Mouse (Mus musculus) heart, embryonic 10.5 days (tissue): ENCODE data around the gene Akap11. TPM values are rescaled to one million over a fixed set of nuclear protein-coding genes. Genes with fewer than 3 reads are reported as not detected.
"Not testable (repeated sequence)": the region's sequence is repeated elsewhere in the genome, so short reads cannot be mapped to it uniquely, and the experiment has no call there.

ENCODE experiments used
- DNase-seq: peaks from one replicate; pipeline ENCODE4 v3.0.0-alpha.2; 2017; ENCODE audit warnings: low spot score
- H3K27ac ChIP-seq: fragments of 300-500 bp; sonication (generic); 2 replicates; pipeline ENCODE4 v1.5.1; 2016; ENCODE audit warnings: mild to moderate bottlenecking
- H3K27me3 ChIP-seq: fragments of 300-500 bp; sonication (generic); 2 replicates; pipeline ENCODE4 v1.6.1; 2016; ENCODE audit warnings: mild to moderate bottlenecking; ENCODE audit not compliant: poor library complexity, insufficient read depth, severe bottlenecking
- H3K36me3 ChIP-seq: fragments of 300-500 bp; sonication (generic); 2 replicates; pipeline ENCODE4 v1.6.1; 2016; ENCODE audit warnings: mild to moderate bottlenecking, moderate library complexity
- H3K4me1 ChIP-seq: fragments of 300-500 bp; sonication (generic); 2 replicates; pipeline ENCODE4 v1.6.1; 2016; ENCODE audit warnings: mild to moderate bottlenecking
- H3K4me3 ChIP-seq: fragments of 300-500 bp; sonication (generic); 2 replicates; pipeline ENCODE4 v1.5.1; 2016; ENCODE audit warnings: mild to moderate bottlenecking, moderate library complexity
- H3K9me3 ChIP-seq: fragments of 300-500 bp; sonication (generic); 2 replicates; pipeline ENCODE4 v1.6.1; 2016; ENCODE audit warnings: mild to moderate bottlenecking, moderate library complexity
- WGBS: fragments of 180-500 bp; shearing (Covaris S2); methylation state at CpG from one replicate; pipeline ENCODE4 v1.1.7; 2016; 5-methylcytosine and 5-hydroxymethylcytosine counted together
- polyA plus RNA-seq: library from polyadenylated mRNA; unstranded; fragments of >200 nt; fragmentation: Nextera tagmentation; extraction: Ambion mirVana; gene quantifications from 2 replicates; pipeline ENCODE4 v1.2.1, GENCODE M21; 2016

Gene Akap11
- 14.3 and 15.6 TPM in 2 replicates for polyA plus RNA-seq

DNA sequence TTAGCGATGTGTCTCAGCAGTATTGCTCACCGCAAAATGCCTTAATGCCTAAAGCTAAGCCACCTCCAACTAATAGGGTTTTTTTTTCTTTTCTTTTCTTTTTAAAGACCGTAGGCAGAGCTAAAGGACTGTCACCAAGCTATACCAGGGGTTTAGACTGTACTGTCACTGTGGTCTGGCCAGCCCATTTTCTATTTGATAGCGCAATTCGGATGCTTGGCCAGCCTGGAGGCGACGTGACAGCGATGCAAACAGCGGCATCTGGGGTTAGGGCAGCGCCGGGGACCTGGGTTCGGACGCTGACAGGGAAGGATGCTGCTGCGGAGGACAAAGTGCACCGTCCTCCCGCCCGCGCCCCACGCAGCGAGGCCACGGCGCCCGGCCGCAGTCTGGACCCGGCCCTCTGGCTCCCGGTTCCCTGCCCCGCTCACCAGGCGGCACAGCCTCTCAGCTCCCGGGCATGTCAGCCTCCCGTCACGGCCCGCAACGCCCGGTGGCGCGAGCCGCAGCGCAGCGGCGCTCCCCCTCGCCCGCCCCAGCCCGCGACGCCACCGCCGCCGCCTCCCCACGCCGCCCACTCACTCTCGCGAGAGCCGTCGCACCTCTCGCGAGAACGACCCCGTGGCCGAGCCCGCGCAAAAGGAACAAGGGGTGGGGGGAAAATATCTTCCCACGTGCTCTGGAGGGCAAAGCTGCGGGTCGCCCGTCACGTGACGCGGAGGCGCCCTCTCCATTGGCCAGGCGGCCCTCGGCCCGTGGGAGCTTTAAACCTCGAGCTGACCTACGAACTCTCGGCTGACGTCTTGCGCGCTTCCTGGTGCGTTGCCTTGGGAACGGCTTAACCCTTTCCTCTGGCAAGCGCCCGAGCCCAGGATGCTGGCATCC lies at the start of gene Akap11:
Akap11 (minus strand) TSS at position 528 of the 885 bp plus-strand sequence.
- under 1% methylated on average over 82 of the region's 82 CpGs for WGBS

DNA sequence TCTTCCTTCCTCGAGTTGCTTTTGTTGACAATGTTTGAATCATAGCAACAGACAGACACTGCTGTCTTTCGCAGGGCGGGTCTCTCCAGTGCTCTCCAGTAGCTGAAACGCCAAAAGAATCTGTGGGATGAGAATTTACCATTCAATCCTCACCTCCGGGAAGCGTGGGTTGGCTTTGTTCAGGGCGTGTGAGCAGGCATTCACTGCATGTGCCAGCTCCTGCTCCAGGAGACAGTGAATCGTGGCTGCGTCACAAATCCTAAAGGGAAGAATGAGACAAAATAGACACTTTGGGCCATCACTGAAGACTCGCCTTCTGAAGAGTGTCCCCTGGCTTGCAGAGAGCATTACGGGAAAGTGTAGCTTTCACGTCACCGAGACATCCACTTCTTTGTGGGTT lies 47.6 kb upstream of the Akap11 start:
- no peaks in the 10 kb centered on the region for H3K27me3 ChIP-seq
- H3K36me3 ChIP-seq = peaks cover 39% of the 10 kb centered on the region; the same call in 1 of the 2 replicates
- no peak for DNase-seq
- 92% methylated on average over 13 of the region's 13 CpGs for whole genome bisulfite sequencing
- no peak overlapping the region for H3K27ac ChIP-seq
- H3K4me1 ChIP-seq = no peaks in the 10 kb centered on the region
- H3K4me3 ChIP-seq = no peak overlapping the region
- H3K9me3 ChIP-seq = no peaks in the 10 kb centered on the region

More for the DNA sequence above, at the start of gene Akap11:
- DNase-seq = peak; percentile 97
- H3K9me3 ChIP-seq = no peaks in the 10 kb centered on the region
- peak within 1 kb of the TSS; percentile 95 for H3K4me3 ChIP-seq
- H3K4me1 ChIP-seq = peaks cover 22% of the 10 kb centered on the region
- no peaks in the 10 kb centered on the region for H3K27me3 ChIP-seq
- no peaks in the 10 kb centered on the region for H3K36me3 ChIP-seq
- H3K27ac ChIP-seq = peak within 1 kb of the TSS; percentile 98

DNA sequence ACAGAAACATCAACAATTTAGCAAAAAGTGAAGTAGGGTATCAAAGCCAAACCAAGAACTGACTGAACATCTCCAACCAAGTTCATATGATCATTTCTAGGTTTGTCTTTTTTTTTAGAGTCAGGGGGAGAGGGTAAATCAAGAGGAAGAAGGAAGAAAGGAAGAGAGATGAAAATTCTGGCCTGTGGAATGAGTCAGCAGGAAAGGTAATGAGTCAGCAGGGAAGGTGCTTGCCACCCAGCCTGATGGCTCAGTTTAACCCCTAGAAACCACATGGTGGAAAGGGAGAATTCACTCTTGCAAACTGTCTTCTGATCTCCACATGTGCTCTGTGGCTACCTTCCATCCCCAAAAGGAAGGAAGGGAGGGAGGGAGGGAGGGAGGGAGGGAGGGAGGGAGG lies 46.6 kb upstream of the Akap11 start:
- H3K4me1 ChIP-seq = no peaks in the 10 kb centered on the region
- DNase-seq = no peak
- H3K27ac ChIP-seq = no peak overlapping the region
- H3K4me3 ChIP-seq = no peak overlapping the region
- H3K27me3 ChIP-seq = no peaks in the 10 kb centered on the region
- H3K9me3 ChIP-seq = no peaks in the 10 kb centered on the region
- H3K36me3 ChIP-seq = peaks cover 38% of the 10 kb centered on the region; the same call in 1 of the 2 replicates

DNA sequence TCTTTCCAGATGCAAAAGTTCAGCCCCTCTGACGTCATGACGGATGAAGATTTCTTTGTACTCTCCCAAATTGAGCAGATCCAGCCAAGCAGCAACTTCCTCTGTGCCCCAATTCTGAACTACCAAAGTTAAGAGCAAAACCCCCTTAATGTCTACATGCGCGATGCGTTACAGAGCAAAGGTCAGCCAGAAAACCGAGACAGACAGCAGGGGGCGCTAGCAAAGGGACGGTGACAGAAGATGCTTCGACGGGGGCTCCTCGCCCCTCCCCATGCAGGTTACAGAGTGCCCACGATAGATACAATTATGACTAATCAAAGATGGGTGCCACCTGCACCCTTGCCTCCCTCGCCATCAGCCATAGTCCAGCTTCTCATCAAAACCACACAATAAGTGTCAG lies 39.3 kb upstream of the Akap11 start:
- no peaks in the 10 kb centered on the region for H3K27me3 ChIP-seq
- WGBS = 72% methylated on average over 13 of the region's 13 CpGs
- H3K9me3 ChIP-seq = no peaks in the 10 kb centered on the region
- no peaks in the 10 kb centered on the region for H3K4me1 ChIP-seq
- no peak overlapping the region for H3K4me3 ChIP-seq
- peaks cover 17% of the 10 kb centered on the region for H3K36me3 ChIP-seq
- no peak for DNase-seq
- no peak overlapping the region for H3K27ac ChIP-seq

DNA sequence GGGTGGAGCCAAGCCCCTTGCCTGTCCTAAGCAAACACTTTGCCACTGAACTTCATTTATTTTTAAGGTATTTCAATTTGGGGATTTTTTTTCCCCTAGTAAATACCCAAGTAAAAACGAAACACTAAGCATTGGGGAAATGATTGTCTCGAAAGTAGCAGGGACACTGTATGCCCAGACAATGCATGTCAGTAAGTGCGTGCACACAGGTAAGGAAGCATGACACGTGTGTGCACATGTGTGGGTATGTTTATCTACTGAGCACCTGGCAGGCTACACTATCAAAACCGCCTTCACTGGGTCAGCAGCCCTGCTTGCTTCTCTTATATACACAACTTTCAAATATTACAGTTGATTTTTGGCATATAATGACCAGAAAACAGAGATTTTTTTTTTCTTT lies 31.8 kb upstream of the Akap11 start:
- Histone ChIP-seq H3K4me1 (no peaks in the 10 kb centered on the region), H3K27me3 (no peaks in the 10 kb centered on the region), H3K36me3 (no peaks in the 10 kb centered on the region; the same call in 1 of the 2 replicates), H3K4me3 (no peak overlapping the region), H3K9me3 (no peaks in the 10 kb centered on the region), H3K27ac (no peak overlapping the region)
- 85% methylated on average over 5 of the region's 5 CpGs for WGBS
- no peak for DNase-seq

DNA sequence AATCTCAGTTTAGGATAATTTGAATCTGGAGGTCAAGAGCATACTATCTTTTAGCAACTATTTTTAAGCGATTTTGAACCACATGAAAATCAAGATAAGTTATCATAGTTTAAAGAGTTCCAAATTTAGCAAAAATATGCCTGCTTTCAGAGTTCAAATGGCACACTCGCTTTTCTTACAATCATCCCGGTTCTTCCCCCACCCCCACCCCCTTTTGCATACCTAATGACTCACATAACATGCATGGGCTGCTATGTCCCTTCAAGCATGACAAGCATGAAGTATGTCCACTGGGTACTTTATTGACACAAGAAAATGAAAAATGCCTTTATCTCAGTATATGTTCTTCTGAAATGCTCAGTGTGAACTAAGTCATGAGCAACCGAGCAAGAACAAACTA lies 29.8 kb upstream of the Akap11 start:
- H3K4me1 ChIP-seq = no peaks in the 10 kb centered on the region
- WGBS = 69% methylated on average over 4 of the region's 4 CpGs
- H3K27me3 ChIP-seq = no peaks in the 10 kb centered on the region
- no peaks in the 10 kb centered on the region for H3K9me3 ChIP-seq
- no peaks in the 10 kb centered on the region; the same call in 1 of the 2 replicates for H3K36me3 ChIP-seq
- no peak for DNase-seq
- no peak overlapping the region for H3K27ac ChIP-seq
- no peak overlapping the region for H3K4me3 ChIP-seq

DNA sequence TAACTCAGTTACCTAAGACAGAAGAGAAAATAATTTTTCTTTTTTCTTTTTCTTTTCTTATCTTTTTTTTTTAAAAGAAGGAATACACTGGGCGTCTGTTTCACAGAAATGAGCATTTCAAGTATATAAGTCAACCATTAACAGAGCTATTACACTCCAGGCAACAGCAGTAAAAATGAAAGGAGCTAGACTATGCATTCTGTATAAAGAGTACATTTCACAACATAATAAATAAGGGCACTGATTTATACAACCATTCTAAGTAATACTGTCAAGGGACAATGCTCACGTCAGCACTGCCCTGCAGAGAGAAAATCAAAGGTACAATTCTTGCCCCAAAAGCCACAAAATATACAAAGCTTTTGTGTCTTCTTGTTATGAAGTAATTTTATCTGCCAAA lies 27.7 kb upstream of the Akap11 start:
- Histone ChIP-seq H3K36me3 (no peaks in the 10 kb centered on the region; the same call in 1 of the 2 replicates), H3K4me1 (no peaks in the 10 kb centered on the region), H3K9me3 (no peaks in the 10 kb centered on the region), H3K27me3 (no peaks in the 10 kb centered on the region), H3K27ac (no peak overlapping the region), H3K4me3 (no peak overlapping the region)
- no peak for DNase-seq
- WGBS = 91% methylated on average over 2 of the region's 2 CpGs

DNA sequence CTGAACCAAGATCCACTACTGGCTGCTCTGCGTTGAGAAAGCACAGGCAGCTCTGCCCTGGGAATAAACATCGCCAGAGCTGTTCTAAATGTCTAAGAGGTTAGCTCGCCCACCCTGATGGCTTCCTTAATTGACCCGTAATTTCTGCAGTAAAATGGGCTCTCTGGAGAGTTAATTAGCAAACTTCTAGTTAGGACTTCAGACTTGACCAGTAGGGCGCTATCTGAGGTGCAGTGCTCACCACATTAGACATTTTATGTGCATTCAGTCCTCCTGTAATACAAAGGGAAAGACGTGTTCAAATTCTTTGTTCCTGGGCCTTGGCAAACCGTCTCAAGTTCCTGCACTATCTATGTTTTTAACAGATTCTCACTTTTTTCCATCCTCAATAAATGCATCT lies 26.6 kb upstream of the Akap11 start:
- Histone ChIP-seq H3K36me3 (no peaks in the 10 kb centered on the region; the same call in 1 of the 2 replicates), H3K9me3 (no peaks in the 10 kb centered on the region), H3K27me3 (no peaks in the 10 kb centered on the region), H3K4me1 (no peaks in the 10 kb centered on the region), H3K27ac (no peak overlapping the region), H3K4me3 (no peak overlapping the region)
- WGBS = 85% methylated on average over 7 of the region's 7 CpGs
- DNase-seq = no peak

DNA sequence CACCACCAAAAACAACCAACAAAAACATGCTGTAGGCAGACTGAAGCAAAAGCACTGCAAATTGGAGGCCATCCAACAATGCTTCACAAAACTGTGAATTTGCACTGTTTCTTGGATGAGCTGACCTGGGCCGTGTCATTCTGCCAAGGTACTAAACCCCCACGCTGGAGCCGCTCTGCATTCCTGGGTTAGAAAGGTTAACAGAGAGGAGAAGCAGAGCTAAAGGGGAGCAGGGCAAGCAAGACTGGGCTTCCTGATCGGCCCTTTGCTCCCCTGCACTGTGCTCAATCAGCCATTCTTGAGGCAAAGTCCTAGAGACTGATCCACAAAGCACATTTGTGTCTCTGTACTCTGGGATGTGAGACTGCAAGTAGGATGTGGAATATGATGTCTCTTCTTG lies 25.5 kb upstream of the Akap11 start:
- H3K27ac ChIP-seq = no peak overlapping the region
- H3K4me1 ChIP-seq = no peaks in the 10 kb centered on the region
- no peak for DNase-seq
- H3K9me3 ChIP-seq = no peaks in the 10 kb centered on the region
- no peaks in the 10 kb centered on the region for H3K36me3 ChIP-seq
- no peaks in the 10 kb centered on the region for H3K27me3 ChIP-seq
- no peak overlapping the region for H3K4me3 ChIP-seq
- WGBS = 86% methylated on average over 4 of the region's 4 CpGs

DNA sequence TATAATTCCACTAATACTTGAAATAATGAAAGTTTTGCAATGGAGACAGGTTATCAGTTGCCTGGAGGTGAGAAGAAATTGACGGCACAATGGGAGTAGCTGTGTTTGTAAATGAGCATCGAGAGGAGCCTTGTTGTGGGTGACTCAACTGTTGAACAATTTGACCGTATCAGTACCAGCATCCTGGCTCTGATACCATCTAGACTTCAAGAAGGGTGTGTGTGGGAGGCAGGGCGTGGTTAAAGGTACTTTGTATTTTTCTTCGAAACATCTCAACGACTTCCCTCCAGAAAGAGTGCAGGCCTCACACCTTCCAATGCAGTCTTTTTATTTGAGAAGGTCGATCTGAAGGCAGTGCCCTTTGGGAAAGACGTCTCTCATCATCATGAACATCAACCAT lies 22.4 kb upstream of the Akap11 start:
- H3K36me3 ChIP-seq = no peaks in the 10 kb centered on the region
- WGBS = 81% methylated on average over 8 of the region's 8 CpGs
- no peak overlapping the region for H3K4me3 ChIP-seq
- H3K27me3 ChIP-seq = no peaks in the 10 kb centered on the region
- no peaks in the 10 kb centered on the region for H3K4me1 ChIP-seq
- no peak overlapping the region for H3K27ac ChIP-seq
- H3K9me3 ChIP-seq = no peaks in the 10 kb centered on the region
- no peak for DNase-seq

DNA sequence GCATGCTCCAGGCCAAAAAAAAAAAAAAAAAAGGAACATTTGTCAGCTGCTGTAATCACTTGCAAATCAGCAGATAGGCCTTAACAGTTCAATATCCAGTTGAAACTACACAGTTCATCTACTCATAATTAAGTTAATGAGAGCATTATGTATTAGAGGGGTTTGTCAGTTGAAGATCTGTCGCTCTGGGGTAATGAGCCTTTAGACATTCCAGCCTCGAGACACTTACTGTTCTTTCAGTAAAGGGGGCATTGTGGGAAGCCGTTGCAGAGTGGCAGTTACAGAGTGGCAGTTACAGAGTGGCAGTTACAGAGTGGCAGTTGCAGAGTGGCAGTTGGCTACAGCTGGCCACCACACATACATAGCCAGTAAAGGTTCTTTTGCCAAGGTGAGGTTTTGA lies 18.2 kb upstream of the Akap11 start:
- not testable (repeated sequence) for H3K4me3 ChIP-seq, H3K27ac ChIP-seq, H3K36me3 ChIP-seq, H3K27me3 ChIP-seq, H3K9me3 ChIP-seq, DNase-seq, H3K4me1 ChIP-seq
- WGBS = 76% methylated on average over 3 of the region's 3 CpGs

DNA sequence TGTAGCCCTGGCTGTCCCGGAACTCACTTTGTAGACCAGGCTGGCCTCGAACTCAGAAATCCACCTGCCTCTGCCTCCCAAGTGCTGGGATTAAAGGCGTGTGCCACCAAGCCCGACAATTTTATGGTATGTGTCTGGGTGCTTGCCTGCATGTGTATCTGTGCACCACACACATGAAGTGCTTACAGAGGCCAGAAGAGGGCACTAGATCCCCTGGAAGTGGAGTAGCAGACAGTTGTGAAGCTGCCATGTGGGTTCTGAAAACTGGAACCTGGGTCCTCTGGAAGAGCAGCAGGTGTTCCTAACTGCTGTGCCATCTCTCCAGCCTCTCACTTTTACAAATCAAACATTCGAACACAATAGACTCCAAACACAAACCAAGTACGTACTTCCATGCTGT lies 17.1 kb upstream of the Akap11 start:
- Histone ChIP-seq H3K27me3 (no peaks in the 10 kb centered on the region), H3K9me3 (no peaks in the 10 kb centered on the region)

DNA sequence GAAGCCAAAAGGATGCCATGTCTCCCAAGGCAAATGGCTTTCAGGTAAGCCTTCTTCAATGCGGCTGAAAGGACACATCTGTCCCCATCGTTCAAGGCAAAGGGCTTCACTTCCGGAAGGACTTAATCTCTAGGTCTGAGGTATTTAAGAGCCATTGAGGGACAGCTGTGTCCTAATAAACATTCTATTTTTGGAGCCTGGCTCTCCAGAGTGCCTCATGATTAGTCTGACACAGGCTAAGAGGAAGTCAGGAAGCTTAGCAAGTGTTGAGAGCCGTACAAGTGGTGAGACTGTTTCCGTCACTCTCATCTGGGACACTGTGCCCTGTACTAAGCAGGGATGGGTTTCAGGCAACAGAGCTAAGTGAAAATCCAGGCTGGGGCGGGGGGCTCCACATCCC lies 12.2 kb upstream of the Akap11 start:
- WGBS = 29% methylated on average over 6 of the region's 6 CpGs
- DNase-seq = peak; percentile 86
- Histone ChIP-seq H3K27ac (peak overlapping the region; percentile 78), H3K27me3 (no peaks in the 10 kb centered on the region), H3K9me3 (no peaks in the 10 kb centered on the region), H3K4me1 (peaks cover 22% of the 10 kb centered on the region), H3K36me3 (no peaks in the 10 kb centered on the region), H3K4me3 (no peak overlapping the region)

More for the DNA sequence above, 17.1 kb upstream of the Akap11 start:
- H3K36me3 ChIP-seq = no peaks in the 10 kb centered on the region
- H3K4me3 ChIP-seq = no peak overlapping the region
- 87% methylated on average over 6 of the region's 6 CpGs for WGBS
- no peak for DNase-seq
- H3K4me1 ChIP-seq = peaks cover 12% of the 10 kb centered on the region
- H3K27ac ChIP-seq = no peak overlapping the region
